Mouse (Mus musculus) hindbrain, embryonic 14.5 days (tissue): ENCODE data around the gene Hoxa10. TPM values are rescaled to one million over a fixed set of nuclear protein-coding genes. Genes with fewer than 3 reads are reported as not detected.
A peak's percentile ranks its signal among the peaks of the same experiment; 100 is the strongest.

Experiments
- ATAC-seq: fragments of 200-750 bp; cut with Nextera tagmentation; 2 replicates; pipeline ENCODE4 v1.8.0; 2017; ENCODE audit warnings: moderate number of reproducible peaks, mild to moderate bottlenecking, moderate TSS enrichment, moderate library complexity; ENCODE audit not compliant: low FRiP score
- DNase-seq: peaks from one replicate; pipeline ENCODE4 v3.0.0-alpha.2; 2015; ENCODE audit warnings: low spot score
- H3K27ac ChIP-seq: fragments of 300-500 bp; sonication (generic); 2 replicates; pipeline ENCODE4 v1.5.1; 2014; ENCODE audit warnings: mild to moderate bottlenecking, moderate library complexity
- H3K27me3 ChIP-seq: fragments of 300-500 bp; sonication (generic); 2 replicates; pipeline ENCODE4 v1.6.1; 2014; ENCODE audit warnings: mild to moderate bottlenecking, low read length, mixed read lengths; ENCODE audit not compliant: control insufficient read depth, insufficient read depth
- H3K36me3 ChIP-seq: fragments of 300-500 bp; sonication (generic); replicated peaks from 2 replicates; pipeline ENCODE4 v1.6.1; 2014; ENCODE audit not compliant: control insufficient read depth, insufficient read depth
- H3K4me1 ChIP-seq: fragments of 300-500 bp; sonication (generic); replicated peaks from 2 replicates; pipeline ENCODE4 v1.6.1; 2014; ENCODE audit warnings: antibody characterized with exemption, low read length, mixed read lengths; ENCODE audit not compliant: control insufficient read depth, insufficient read depth
- H3K4me2 ChIP-seq: fragments of 300-500 bp; sonication (generic); replicated peaks from 2 replicates; pipeline ENCODE4 v1.6.1; 2014; ENCODE audit warnings: mild to moderate bottlenecking, moderate library complexity
- H3K4me3 ChIP-seq: fragments of 300-500 bp; sonication (generic); replicated peaks from 2 replicates; pipeline ENCODE4 v1.5.1; 2014; ENCODE audit warnings: mild to moderate bottlenecking, low read length
- H3K9ac ChIP-seq: fragments of 300-500 bp; sonication (generic); 2 replicates; pipeline ENCODE4 v1.6.1; 2014
- H3K9me3 ChIP-seq: fragments of 300-500 bp; sonication (generic); 2 replicates; pipeline ENCODE4 v1.6.1; 2016; ENCODE audit warnings: low read length; ENCODE audit not compliant: control insufficient read depth
- WGBS: fragments of 180-500 bp; shearing (Covaris S2); extraction: QIAGEN DNeasy Blood & Tissue Kit; methylation state at CpG from one replicate; pipeline ENCODE4 v1.1.7; 2014; 5-methylcytosine and 5-hydroxymethylcytosine counted together
- microRNA counts: library from miRNA; unstranded; fragments of <30 nt; microRNA quantifications from one replicate; lab custom pipeline; 2016
- microRNA-seq: library from miRNA; unstranded; fragments of <30 nt; microRNA quantifications from one replicate; pipeline ENCODE4, GENCODE M21; 2016
- polyA plus RNA-seq: library from polyadenylated mRNA; unstranded; fragments of >200 nt; fragmentation: Nextera tagmentation; extraction: Ambion mirVana; gene quantifications from 2 replicates; pipeline ENCODE4 v1.2.1, GENCODE M21; 2014

Gene Hoxa10
- polyA plus RNA-seq, 1 experiment from 2014 or later: 0.37 TPM

GRCm38 (mm10) chr6:52183311-52184080 is 57.2 kb downstream of the Hoxa10 start:
- H3K4me1 ChIP-seq: peaks cover 17% of the 10 kb centered on the region
- H3K27me3 ChIP-seq: peaks cover 94% of the 10 kb centered on the region
- no peaks in the 10 kb centered on the region for H3K9me3 ChIP-seq
- ATAC-seq (no peak), DNase-seq (no peak)
- H3K4me2 ChIP-seq: peak overlapping the region; percentile 81
- peak overlapping the region; percentile 20 for H3K4me3 ChIP-seq
- peak overlapping the region; percentile 100 for H3K27ac ChIP-seq
- H3K9ac ChIP-seq: peak overlapping the region; percentile 99
- WGBS: 13% methylated on average over 10 of the region's 10 CpGs
- H3K36me3 ChIP-seq: no peaks in the 10 kb centered on the region

- no peak for ATAC-seq
- Histone ChIP-seq H3K36me3 (no peaks in the 10 kb centered on the region), H3K9me3 (no peaks in the 10 kb centered on the region), H3K4me2 (peak overlapping the region; percentile 81), H3K4me1 (peaks cover 17% of the 10 kb centered on the region), H3K4me3 (peak overlapping the region; percentile 71), H3K27me3 (peaks cover 91% of the 10 kb centered on the region), H3K9ac (peak overlapping the region; percentile 99), H3K27ac (peak overlapping the region; percentile 100)
- DNase-seq: no peak
- WGBS: 27% methylated on average over 1 of the region's 1 CpGs
Measured at GRCm38 (mm10) chr6:52182793-52183192, 57.9 kb downstream of the Hoxa10 start.

GRCm38 (mm10) chr6:52182030-52182429 is 58.6 kb downstream of the Hoxa10 start:
- peak overlapping the region; percentile 100 for H3K27ac ChIP-seq
- 21% methylated on average over 2 of the region's 2 CpGs for WGBS

More at GRCm38 (mm10) chr6:52182030-52182429, 58.6 kb downstream of the Hoxa10 start:
- Histone ChIP-seq H3K36me3 (no peaks in the 10 kb centered on the region), H3K9ac (peak overlapping the region; percentile 99), H3K4me1 (peaks cover 17% of the 10 kb centered on the region), H3K9me3 (no peaks in the 10 kb centered on the region), H3K27me3 (peaks cover 92% of the 10 kb centered on the region), H3K4me3 (peak overlapping the region; percentile 71), H3K4me2 (peak overlapping the region; percentile 81)
- no peak for DNase-seq
- no peak for ATAC-seq

MicroRNAs encoded within 50 kb of the gene (microRNA counts, 519-probe panel; counts per million panel counts)
- microRNA mmu-miR-196b (lab: Ali Mortazavi, UCI): not detected

Small RNA genes lying within 50 kb of the gene (microRNA-seq; reads per million reads assigned to microRNA genes)
- gene Mir196b: 41.3 reads per million, percentile 41 among the genes with 10 or more reads in this experiment

Other genes starting within 250 kb of the Hoxa10 start
- gene Skap2, start 228.3 kb downstream of the Hoxa10 start, polyA plus RNA-seq: 33.1 and 38.6 TPM in 2 replicates
- gene Hoxa1, start 82.5 kb downstream of the Hoxa10 start, polyA plus RNA-seq: 2.6 and 3.0 TPM in 2 replicates
- 27.6 and 35.1 TPM in 2 replicates for gene Hoxa2, start 76.0 kb downstream of the Hoxa10 start, polyA plus RNA-seq
- 4.1 and 5.0 TPM in 2 replicates for gene 5730596B20Rik, start 63.4 kb downstream of the Hoxa10 start, polyA plus RNA-seq
- gene Hoxa4, start 49.1 kb downstream of the Hoxa10 start, polyA plus RNA-seq: 19.7 and 22.5 TPM in 2 replicates
- 175 and 180 TPM in 2 replicates for gene Hoxa5, start 36.3 kb downstream of the Hoxa10 start, polyA plus RNA-seq
- 25.4 and 29.8 TPM in 2 replicates for gene Hoxa6, start 32.1 kb downstream of the Hoxa10 start, polyA plus RNA-seq
- gene Hoxa3, start 27.5 kb downstream of the Hoxa10 start, polyA plus RNA-seq: 21.7 and 24.9 TPM in 2 replicates
- not detected in 2 replicates for gene Gm28308, start 27.5 kb downstream of the Hoxa10 start, polyA plus RNA-seq
- 18.7 and 25.2 TPM in 2 replicates for gene Hoxa7, start 19.0 kb downstream of the Hoxa10 start, polyA plus RNA-seq
- 1.5 and 2.0 TPM in 2 replicates for gene Hoxa9, start 9.8 kb downstream of the Hoxa10 start, polyA plus RNA-seq
- not detected in 2 replicates for gene Hoxa11, start 5.0 kb upstream of the Hoxa10 start, polyA plus RNA-seq
- not detected in 2 replicates for gene Hoxa13, start 20.0 kb upstream of the Hoxa10 start, polyA plus RNA-seq
- 3.4 and 4.1 TPM in 2 replicates for gene Evx1, start 72.6 kb upstream of the Hoxa10 start, polyA plus RNA-seq